Mouse (Mus musculus) bone marrow, adult 2 months (tissue): ENCODE data around the gene 2610042L04Rik.
"Not testable (repeated sequence)": the region's sequence is repeated elsewhere in the genome, so short reads cannot be mapped to it uniquely, and the experiment has no call there.

Source experiments
- CTCF ChIP-seq: fragments of 200-500 bp; IDR thresholded peaks from 2 replicates; pipeline ENCODE4 v1.5.1; 2011; ENCODE audit warnings: low read length, control low read depth; ENCODE audit not compliant: control insufficient read depth, insufficient read depth
- POLR2A ChIP-seq: fragments of 200-500 bp; IDR thresholded peaks from 2 replicates; pipeline ENCODE4 v1.6.1; 2011; ENCODE audit warnings: low read depth, mild to moderate bottlenecking, control low read depth, low read length, borderline replicate concordance; ENCODE audit not compliant: control insufficient read depth

DNA sequence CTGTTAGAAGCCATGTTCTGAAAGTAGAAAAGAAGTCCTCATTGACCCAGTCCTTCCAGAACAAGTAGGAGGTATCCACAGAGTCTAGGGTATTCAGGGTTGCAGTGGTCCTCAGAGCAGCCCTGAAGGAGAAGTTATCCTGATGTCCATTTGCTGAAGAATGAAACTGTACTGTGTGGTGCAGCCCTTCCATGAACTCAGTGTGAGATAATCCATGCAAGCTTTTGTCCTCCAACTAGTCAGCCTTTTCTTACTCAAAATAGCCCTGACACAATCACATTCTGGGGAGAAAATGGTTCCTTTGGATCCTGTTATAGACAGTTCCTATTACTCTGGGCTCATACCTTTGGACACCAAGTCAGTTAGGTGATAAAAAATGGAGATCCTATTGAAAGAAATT lies 69.3 kb downstream of the 2610042L04Rik start:
- not testable (repeated sequence) for TF ChIP-seq POLR2A, CTCF
